Mouse (Mus musculus) forebrain, embryonic 13.5 days (tissue): ENCODE results near the gene Nmnat3. TPM values are rescaled to one million over a fixed set of nuclear protein-coding genes. Genes with fewer than 3 reads are reported as not detected.

Source experiments
- ATAC-seq: fragments of 200-750 bp; cut with Nextera tagmentation; 2 replicates; pipeline ENCODE4 v1.8.0; 2017
- H3K27ac ChIP-seq: fragments of 300-500 bp; sonication (generic); 2 replicates; pipeline ENCODE4 v1.5.1; 2015; ENCODE audit warnings: inconsistent platforms, mild to moderate bottlenecking, moderate library complexity
- H3K27me3 ChIP-seq: fragments of 300-500 bp; sonication (generic); 2 replicates; pipeline ENCODE4 v1.6.1; 2015; ENCODE audit warnings: mild to moderate bottlenecking, inconsistent platforms
- H3K36me3 ChIP-seq: fragments of 300-500 bp; sonication (generic); 2 replicates; pipeline ENCODE4 v1.6.1; 2015; ENCODE audit warnings: mild to moderate bottlenecking, inconsistent platforms; ENCODE audit not compliant: poor library complexity, severe bottlenecking
- H3K4me1 ChIP-seq: fragments of 300-500 bp; sonication (generic); 2 replicates; pipeline ENCODE4 v1.6.1; 2015; ENCODE audit warnings: inconsistent platforms
- H3K4me2 ChIP-seq: fragments of 300-500 bp; sonication (generic); 2 replicates; pipeline ENCODE4 v1.6.1; 2015; ENCODE audit warnings: inconsistent platforms, mild to moderate bottlenecking, moderate library complexity
- H3K4me3 ChIP-seq: fragments of 300-500 bp; sonication (generic); 2 replicates; pipeline ENCODE4 v1.5.1; 2015; ENCODE audit warnings: mild to moderate bottlenecking, inconsistent platforms
- H3K9ac ChIP-seq: fragments of 300-500 bp; sonication (generic); 2 replicates; pipeline ENCODE4 v1.6.1; 2015; ENCODE audit warnings: mild to moderate bottlenecking, inconsistent platforms
- H3K9me3 ChIP-seq: fragments of 300-500 bp; sonication (generic); replicated peaks from 2 replicates; pipeline ENCODE4 v1.6.1; 2016; ENCODE audit warnings: inconsistent platforms
- WGBS: fragments of 180-500 bp; shearing (Covaris S2); methylation state at CpG from one replicate; pipeline ENCODE4 v1.1.7; 2015; 5-methylcytosine and 5-hydroxymethylcytosine counted together
- polyA plus RNA-seq: library from polyadenylated mRNA; unstranded; fragments of >200 nt; fragmentation: Nextera tagmentation; extraction: Ambion mirVana; gene quantifications from 2 replicates; pipeline ENCODE4 v1.2.1, GENCODE M21; 2015

Gene Nmnat3
- polyA plus RNA-seq, 1 experiment from 2014 or later: 2.3 TPM

- 25% methylated on average over 5 of the region's 5 CpGs for WGBS
- H3K27me3 ChIP-seq: no peaks in the 10 kb centered on the region
- H3K9me3 ChIP-seq: no peaks in the 10 kb centered on the region
- ATAC-seq: no peak; the same call in 1 of the 2 replicates
- H3K27ac ChIP-seq: no peak overlapping the region
- H3K4me3 ChIP-seq: no peak overlapping the region
- H3K4me2 ChIP-seq: no peak overlapping the region
- peaks cover 22% of the 10 kb centered on the region for H3K4me1 ChIP-seq
- no peaks in the 10 kb centered on the region for H3K36me3 ChIP-seq
- H3K9ac ChIP-seq: no peak overlapping the region
Observed at GRCm38 (mm10) chr9:98375329-98376170, 88.3 kb downstream of the Nmnat3 start.

GRCm38 (mm10) chr9:98379736-98380135 is 92.5 kb downstream of the Nmnat3 start:
- peaks cover 20% of the 10 kb centered on the region for H3K4me1 ChIP-seq
- 74% methylated on average over 4 of the region's 4 CpGs for WGBS
- H3K36me3 ChIP-seq: no peaks in the 10 kb centered on the region
- ATAC-seq: no peak
- H3K27me3 ChIP-seq: no peaks in the 10 kb centered on the region
- H3K27ac ChIP-seq: no peak overlapping the region
- H3K4me3 ChIP-seq: no peak overlapping the region
- H3K9me3 ChIP-seq: no peaks in the 10 kb centered on the region
- H3K9ac ChIP-seq: no peak overlapping the region
- no peak overlapping the region for H3K4me2 ChIP-seq

GRCm38 (mm10) chr9:98380593-98380992 is 93.4 kb downstream of the Nmnat3 start:
- Histone ChIP-seq H3K27ac (no peak overlapping the region), H3K9ac (no peak overlapping the region), H3K4me2 (no peak overlapping the region), H3K9me3 (no peaks in the 10 kb centered on the region), H3K36me3 (no peaks in the 10 kb centered on the region), H3K4me1 (peaks cover 11% of the 10 kb centered on the region), H3K4me3 (no peak overlapping the region), H3K27me3 (no peaks in the 10 kb centered on the region)
- no peak for ATAC-seq
- WGBS: 94% methylated on average over 9 of the region's 9 CpGs

GRCm38 (mm10) chr9:98387741-98388632 is 100.8 kb downstream of the Nmnat3 start:
- Histone ChIP-seq H3K4me2 (no peak overlapping the region), H3K4me1 (no peaks in the 10 kb centered on the region), H3K36me3 (no peaks in the 10 kb centered on the region), H3K9ac (no peak overlapping the region), H3K4me3 (no peak overlapping the region), H3K27me3 (no peaks in the 10 kb centered on the region), H3K9me3 (no peaks in the 10 kb centered on the region), H3K27ac (no peak overlapping the region)
- ATAC-seq: no peak
- WGBS: 81% methylated on average over 10 of the region's 10 CpGs

- no peak overlapping the region for H3K4me3 ChIP-seq
- H3K4me2 ChIP-seq: no peak overlapping the region
- no peak overlapping the region for H3K27ac ChIP-seq
- H3K4me1 ChIP-seq: no peaks in the 10 kb centered on the region
- no peak for ATAC-seq
- WGBS: 76% methylated on average over 5 of the region's 5 CpGs
- no peaks in the 10 kb centered on the region for H3K36me3 ChIP-seq
- no peak overlapping the region for H3K9ac ChIP-seq
- H3K9me3 ChIP-seq: no peaks in the 10 kb centered on the region
- no peaks in the 10 kb centered on the region for H3K27me3 ChIP-seq
Observed at GRCm38 (mm10) chr9:98388633-98388965, 101.4 kb downstream of the Nmnat3 start.

GRCm38 (mm10) chr9:98393496-98393895 is 106.3 kb downstream of the Nmnat3 start:
- H3K36me3 ChIP-seq: no peaks in the 10 kb centered on the region
- no peaks in the 10 kb centered on the region for H3K4me1 ChIP-seq
- no peak overlapping the region for H3K27ac ChIP-seq
- ATAC-seq: no peak
- H3K9ac ChIP-seq: no peak overlapping the region
- no peak overlapping the region for H3K4me2 ChIP-seq
- no peak overlapping the region for H3K4me3 ChIP-seq
- no peaks in the 10 kb centered on the region for H3K9me3 ChIP-seq
- 73% methylated on average over 4 of the region's 4 CpGs for WGBS
- H3K27me3 ChIP-seq: no peaks in the 10 kb centered on the region

- Histone ChIP-seq H3K4me2 (no peak overlapping the region), H3K9ac (no peak overlapping the region), H3K27me3 (no peaks in the 10 kb centered on the region), H3K9me3 (no peaks in the 10 kb centered on the region), H3K4me1 (0 out of 2 replicates have a peak, but pooled peaks cover 5% of the 10 kb centered on the region), H3K27ac (no peak overlapping the region), H3K36me3 (no peaks in the 10 kb centered on the region), H3K4me3 (no peak overlapping the region)
- ATAC-seq: no peak
- WGBS: 86% methylated on average over 6 of the region's 6 CpGs
Observed at GRCm38 (mm10) chr9:98397211-98397610, 110.0 kb downstream of the Nmnat3 start.

GRCm38 (mm10) chr9:98397866-98398265 is 110.6 kb downstream of the Nmnat3 start:
- H3K4me3 ChIP-seq: no peak overlapping the region
- no peak overlapping the region for H3K9ac ChIP-seq
- no peaks in the 10 kb centered on the region for H3K27me3 ChIP-seq
- no peaks in the 10 kb centered on the region for H3K36me3 ChIP-seq
- no peak for ATAC-seq
- no peaks in the 10 kb centered on the region for H3K9me3 ChIP-seq
- H3K27ac ChIP-seq: no peak overlapping the region
- H3K4me2 ChIP-seq: no peak overlapping the region
- WGBS: 86% methylated on average over 3 of the region's 3 CpGs
- 0 out of 2 replicates have a peak, but pooled peaks cover 5% of the 10 kb centered on the region for H3K4me1 ChIP-seq

- Histone ChIP-seq H3K9me3 (no peaks in the 10 kb centered on the region), H3K36me3 (no peaks in the 10 kb centered on the region), H3K27me3 (no peaks in the 10 kb centered on the region), H3K4me3 (no peak overlapping the region), H3K4me1 (0 out of 2 replicates have a peak, but pooled peaks cover 5% of the 10 kb centered on the region), H3K27ac (no peak overlapping the region), H3K9ac (no peak overlapping the region), H3K4me2 (no peak overlapping the region)
- WGBS: 58% methylated on average over 13 of the region's 13 CpGs
- no peak for ATAC-seq
Observed at GRCm38 (mm10) chr9:98400185-98400894, 113.1 kb downstream of the Nmnat3 start.

GRCm38 (mm10) chr9:98401611-98402010 is 114.4 kb downstream of the Nmnat3 start:
- Histone ChIP-seq H3K4me1 (0 out of 2 replicates have a peak, but pooled peaks cover 5% of the 10 kb centered on the region), H3K27ac (no peak overlapping the region), H3K9me3 (no peaks in the 10 kb centered on the region), H3K36me3 (no peaks in the 10 kb centered on the region), H3K9ac (no peak overlapping the region), H3K4me2 (no peak overlapping the region), H3K4me3 (no peak overlapping the region), H3K27me3 (no peaks in the 10 kb centered on the region)
- no peak for ATAC-seq
- WGBS: 90% methylated on average over 5 of the region's 5 CpGs

- ATAC-seq: peak; percentile 38
- WGBS: 56% methylated on average over 12 of the region's 12 CpGs
- Histone ChIP-seq H3K9ac (no peak overlapping the region), H3K27me3 (no peaks in the 10 kb centered on the region), H3K4me1 (peaks cover 8% of the 10 kb centered on the region), H3K9me3 (no peaks in the 10 kb centered on the region), H3K4me3 (no peak overlapping the region), H3K36me3 (no peaks in the 10 kb centered on the region), H3K27ac (no peak overlapping the region), H3K4me2 (no peak overlapping the region)
Observed at GRCm38 (mm10) chr9:98407771-98408170, 120.5 kb downstream of the Nmnat3 start.

GRCm38 (mm10) chr9:98409137-98409536 is 121.9 kb downstream of the Nmnat3 start:
- Histone ChIP-seq H3K9me3 (no peaks in the 10 kb centered on the region), H3K27ac (no peak overlapping the region), H3K4me2 (no peak overlapping the region), H3K27me3 (no peaks in the 10 kb centered on the region), H3K9ac (no peak overlapping the region), H3K4me3 (no peak overlapping the region), H3K36me3 (no peaks in the 10 kb centered on the region), H3K4me1 (peaks cover 8% of the 10 kb centered on the region)
- no peak for ATAC-seq
- WGBS: 30% methylated on average over 3 of the region's 3 CpGs
